Mouse (Mus musculus): ENCODE measurements around the gene Ick. TPM values are rescaled to one million over a fixed set of nuclear protein-coding genes. Genes with fewer than 3 reads are reported as not detected.

The Ick gene
- total and polyA plus RNA-seq, 2 experiments from 2014 or later, result 35.2 to 36.7 TPM

DNA sequence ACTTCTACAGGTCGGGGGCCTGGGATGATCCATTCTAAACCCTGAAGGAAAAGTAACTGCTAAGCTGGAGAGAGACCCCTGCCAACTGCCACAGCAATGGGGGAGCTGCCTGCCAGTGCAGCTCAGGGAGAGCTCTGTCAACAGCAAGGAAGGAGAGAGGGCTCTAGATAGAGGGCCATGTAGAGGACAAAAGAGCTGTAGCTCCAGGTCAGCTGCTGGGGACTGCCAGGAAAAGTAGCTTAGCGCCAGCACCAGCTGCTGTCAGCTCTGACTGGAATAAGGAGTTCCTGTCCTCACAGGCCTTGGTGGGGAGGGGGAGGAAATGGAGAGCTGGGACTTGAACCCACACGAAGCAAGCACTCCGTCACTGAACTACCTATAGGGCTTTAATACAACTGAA, 20.5 kb upstream of the Ick start:
- Histone ChIP-seq H3K4me1 (ENCODE audit: insufficient read depth, low read length) (no peaks in the 10 kb centered on the region), H3K9ac (replicated peaks; ENCODE audit: low read length) (no peak overlapping the region), H3K9me3 (ENCODE audit: low read length) (no peaks in the 10 kb centered on the region), H3K4me2 (ENCODE audit: low read depth, low read length) (no peak overlapping the region), H3K27me3 (ENCODE audit: insufficient read depth, low read length) (no peaks in the 10 kb centered on the region), H3K4me3 (ENCODE audit: low read length) (no peak overlapping the region), H3K36me3 (ENCODE audit: insufficient read depth, low read length) (peaks cover 45% of the 10 kb centered on the region), H3K27ac (no peak overlapping the region)
- WGBS, result 50% methylated on average over 4 of the region's 4 CpGs
- DNase-seq (ENCODE audit: low spot score) (no peak), ATAC-seq (peak; percentile 57; the same call in 1 of the 2 replicates)
- TF ChIP-seq CTCF (IDR thresholded peaks at IDR 0.05; ENCODE audit: low read depth), result no peak

DNA sequence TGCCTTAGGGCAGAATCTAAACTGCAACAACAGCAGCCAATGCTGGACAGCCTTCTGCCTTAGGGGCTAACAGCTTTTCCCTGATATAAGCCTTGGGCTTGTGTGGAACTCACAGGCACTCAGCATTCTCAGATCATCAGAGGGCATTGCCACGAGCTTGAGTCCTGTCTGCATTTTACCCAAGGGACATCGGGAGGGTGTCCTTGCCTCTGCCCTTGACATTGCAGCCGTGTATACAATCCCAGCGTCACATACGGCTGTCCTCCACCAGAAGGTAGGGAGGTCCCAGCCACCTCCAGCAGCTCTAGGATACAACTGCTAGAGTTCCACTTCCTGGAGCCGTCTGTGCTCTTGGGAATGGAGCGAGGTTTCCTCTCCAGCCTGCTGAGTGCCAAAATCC, 20.0 kb upstream of the Ick start:
- 79% methylated on average over 7 of the region's 7 CpGs for WGBS
- Histone ChIP-seq H3K27me3 (ENCODE audit: insufficient read depth, low read length) (no peaks in the 10 kb centered on the region), H3K9ac (replicated peaks; ENCODE audit: low read length) (no peak overlapping the region), H3K4me1 (ENCODE audit: insufficient read depth, low read length) (no peaks in the 10 kb centered on the region), H3K27ac (no peak overlapping the region), H3K36me3 (ENCODE audit: insufficient read depth, low read length) (peaks cover 46% of the 10 kb centered on the region), H3K9me3 (ENCODE audit: low read length) (no peaks in the 10 kb centered on the region), H3K4me3 (ENCODE audit: low read length) (no peak overlapping the region), H3K4me2 (ENCODE audit: low read depth, low read length) (no peak overlapping the region)
- no peak for TF ChIP-seq CTCF (IDR thresholded peaks at IDR 0.05; ENCODE audit: low read depth)
- DNase-seq (ENCODE audit: low spot score) (no peak), ATAC-seq (no peak)

GRCm38 (mm10) chr9:78089906-78090305, 19.1 kb upstream of the Ick start:
- no peak for TF ChIP-seq CTCF (IDR thresholded peaks at IDR 0.05; ENCODE audit: low read depth)
- no peak overlapping the region for H3K4me3 ChIP-seq (ENCODE audit: low read length)
- H3K27ac ChIP-seq, result peak overlapping the region; percentile 3; the same call in 1 of the 2 replicates
- no peak for DNase-seq (ENCODE audit: low spot score)
- H3K9ac ChIP-seq (replicated peaks; ENCODE audit: low read length), result no peak overlapping the region
- H3K4me1 ChIP-seq (ENCODE audit: insufficient read depth, low read length), result no peaks in the 10 kb centered on the region
- H3K27me3 ChIP-seq (ENCODE audit: insufficient read depth, low read length), result no peaks in the 10 kb centered on the region
- no peak overlapping the region for H3K4me2 ChIP-seq (ENCODE audit: low read depth, low read length)
- 66% methylated on average over 1 of the region's 1 CpGs for WGBS
- peaks cover 41% of the 10 kb centered on the region for H3K36me3 ChIP-seq (ENCODE audit: insufficient read depth, low read length)
- no peak for ATAC-seq
- H3K9me3 ChIP-seq (ENCODE audit: low read length), result no peaks in the 10 kb centered on the region

DNA sequence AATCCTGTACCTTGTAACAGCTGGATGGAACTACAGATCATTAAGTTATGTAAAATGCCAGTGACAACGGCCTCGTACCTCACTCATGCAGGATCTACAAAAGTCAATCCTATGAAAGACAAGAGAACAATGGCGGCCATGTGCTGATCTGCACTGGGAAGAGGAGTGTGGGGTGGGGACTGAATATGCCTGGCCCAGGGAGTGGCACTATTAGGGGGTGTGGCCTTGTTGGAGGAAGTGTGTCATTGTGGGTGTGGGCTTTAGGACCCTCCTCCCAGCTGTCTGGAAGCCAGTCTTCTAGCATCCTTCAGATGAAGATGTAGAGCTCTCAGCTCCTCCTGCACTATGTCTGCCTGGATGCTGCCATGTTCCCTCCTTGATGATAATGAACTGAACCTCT, 18.4 kb upstream of the Ick start:
- 91% methylated on average over 3 of the region's 3 CpGs for WGBS
- Histone ChIP-seq H3K9ac (replicated peaks; ENCODE audit: low read length) (no peak overlapping the region), H3K4me2 (ENCODE audit: low read depth, low read length) (no peak overlapping the region), H3K4me3 (ENCODE audit: low read length) (no peak overlapping the region), H3K4me1 (ENCODE audit: insufficient read depth, low read length) (no peaks in the 10 kb centered on the region), H3K36me3 (ENCODE audit: insufficient read depth, low read length) (peaks cover 41% of the 10 kb centered on the region), H3K27ac (no peak overlapping the region), H3K27me3 (ENCODE audit: insufficient read depth, low read length) (no peaks in the 10 kb centered on the region), H3K9me3 (ENCODE audit: low read length) (no peaks in the 10 kb centered on the region)
- DNase-seq (ENCODE audit: low spot score) (no peak), ATAC-seq (no peak)
- no peak for TF ChIP-seq CTCF (IDR thresholded peaks at IDR 0.05; ENCODE audit: low read depth)

DNA sequence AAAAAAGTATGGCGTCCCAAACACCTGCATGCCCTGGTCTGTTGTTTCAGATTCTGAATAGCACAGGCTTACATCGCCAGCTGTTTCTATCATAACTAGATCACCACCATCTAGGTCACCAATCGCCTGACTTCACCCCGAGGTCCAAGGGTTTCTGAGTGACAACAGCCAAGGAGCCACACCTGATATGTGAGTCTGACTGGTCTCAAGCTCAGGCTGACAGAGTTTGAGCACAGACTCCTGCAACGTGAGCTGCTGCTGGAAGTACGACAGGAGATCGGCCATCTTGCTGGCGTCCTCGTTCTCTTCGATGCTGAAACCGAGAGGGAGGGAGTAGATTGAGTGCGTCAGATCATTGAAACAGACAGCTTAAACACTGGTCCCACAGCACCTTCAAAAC, 13.3 kb upstream of the Ick start:
- Histone ChIP-seq H3K4me1 (ENCODE audit: insufficient read depth, low read length) (no peaks in the 10 kb centered on the region), H3K36me3 (ENCODE audit: insufficient read depth, low read length) (peaks cover 67% of the 10 kb centered on the region), H3K4me2 (ENCODE audit: low read depth, low read length) (no peak overlapping the region), H3K9ac (replicated peaks; ENCODE audit: low read length) (no peak overlapping the region), H3K9me3 (ENCODE audit: low read length) (no peaks in the 10 kb centered on the region), H3K4me3 (ENCODE audit: low read length) (no peak overlapping the region), H3K27me3 (ENCODE audit: insufficient read depth, low read length) (no peaks in the 10 kb centered on the region), H3K27ac (no peak overlapping the region)
- no peak for TF ChIP-seq CTCF (IDR thresholded peaks at IDR 0.05; ENCODE audit: low read depth)
- DNase-seq (ENCODE audit: low spot score) (no peak), ATAC-seq (no peak)
- WGBS, result 94% methylated on average over 12 of the region's 12 CpGs

DNA sequence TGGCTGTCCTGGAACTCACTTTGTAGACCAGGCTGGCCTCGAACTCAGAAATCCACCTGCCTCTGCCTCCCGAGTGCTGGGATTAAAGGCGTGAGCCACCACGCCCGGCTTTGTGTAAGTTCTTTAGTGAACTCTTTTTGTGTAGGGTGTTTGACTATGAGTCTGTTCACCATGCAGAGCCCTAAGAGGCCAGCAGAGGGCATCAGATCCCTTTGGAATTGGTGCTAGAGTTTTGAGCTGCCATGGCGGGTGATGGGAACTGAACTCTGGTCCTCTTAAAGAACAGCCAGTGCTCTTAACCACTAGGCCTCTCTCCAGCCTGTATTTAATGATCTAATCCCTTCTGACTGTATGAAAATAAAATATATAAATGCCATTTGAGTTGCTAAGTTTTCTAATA, 12.6 kb upstream of the Ick start:
- DNase-seq (ENCODE audit: low spot score) (no peak), ATAC-seq (no peak)
- no peak overlapping the region for H3K27ac ChIP-seq
- peak; percentile 27; the same call in 1 of the 2 replicates for TF ChIP-seq CTCF (IDR thresholded peaks at IDR 0.05; ENCODE audit: low read depth)
- no peaks in the 10 kb centered on the region for H3K4me1 ChIP-seq (ENCODE audit: insufficient read depth, low read length)
- H3K4me3 ChIP-seq (ENCODE audit: low read length), result no peak overlapping the region
- H3K9ac ChIP-seq (replicated peaks; ENCODE audit: low read length), result no peak overlapping the region
- no peaks in the 10 kb centered on the region for H3K9me3 ChIP-seq (ENCODE audit: low read length)
- 98% methylated on average over 6 of the region's 6 CpGs for WGBS
- H3K27me3 ChIP-seq (ENCODE audit: insufficient read depth, low read length), result no peaks in the 10 kb centered on the region
- H3K36me3 ChIP-seq (ENCODE audit: insufficient read depth, low read length), result peaks cover 72% of the 10 kb centered on the region
- no peak overlapping the region for H3K4me2 ChIP-seq (ENCODE audit: low read depth, low read length)

DNA sequence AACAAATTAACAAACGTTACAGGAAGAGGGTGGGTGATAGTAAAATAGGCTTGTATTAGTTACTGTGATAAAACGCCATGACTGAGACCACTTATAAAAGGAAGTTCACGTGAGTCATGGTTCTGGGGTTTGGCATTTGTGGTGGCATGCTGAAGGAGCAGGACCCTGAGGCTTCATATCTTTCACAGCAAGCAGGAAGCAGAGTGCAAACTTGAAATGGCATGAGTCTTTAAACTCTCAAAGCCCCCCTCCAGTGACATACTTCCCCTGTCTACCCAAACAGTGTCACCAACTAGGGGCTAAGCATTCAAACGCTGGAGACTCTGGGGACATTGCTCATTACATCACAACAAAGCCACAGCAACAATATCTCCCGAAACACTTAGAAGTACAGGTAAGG, 8.0 kb upstream of the Ick start:
- ATAC-seq (no peak), DNase-seq (ENCODE audit: low spot score) (no peak)
- Histone ChIP-seq H3K4me2 (ENCODE audit: low read depth, low read length) (no peak overlapping the region), H3K9ac (replicated peaks; ENCODE audit: low read length) (no peak overlapping the region), H3K4me3 (ENCODE audit: low read length) (no peak overlapping the region), H3K27ac (no peak overlapping the region), H3K4me1 (ENCODE audit: insufficient read depth, low read length) (no peaks in the 10 kb centered on the region), H3K27me3 (ENCODE audit: insufficient read depth, low read length) (no peaks in the 10 kb centered on the region), H3K9me3 (ENCODE audit: low read length) (no peaks in the 10 kb centered on the region), H3K36me3 (ENCODE audit: insufficient read depth, low read length) (peaks cover 46% of the 10 kb centered on the region)
- WGBS, result 81% methylated on average over 5 of the region's 5 CpGs
- TF ChIP-seq CTCF (IDR thresholded peaks at IDR 0.05; ENCODE audit: low read depth), result no peak

All from hindbrain, postnatal 0 days (tissue).